Mouse (Mus musculus) megakaryocyte, embryonic 14.5 days (primary cell): ENCODE measurements at regions not wholly inside any gene's neighbourhood (a gene's known extent, or its start where the extent isn't known, plus 50 kb on each side); places are given as distances from the start of the nearest gene placed in this dataset.

Experiments used
- H3K27me3 ChIP-seq: replicated peaks from 2 replicates; pipeline ENCODE3; 2012; ENCODE audit warnings: inconsistent platforms
- H3K36me3 ChIP-seq: replicated peaks from 2 replicates; pipeline ENCODE3; 2012; ENCODE audit warnings: low read length, inconsistent platforms, mixed read lengths
- H3K4me1 ChIP-seq: 2 replicates; pipeline ENCODE4 v1.6.1; 2012; ENCODE audit warnings: inconsistent platforms
- H3K4me3 ChIP-seq: replicated peaks from 2 replicates; pipeline ENCODE3; 2012; ENCODE audit warnings: moderate library complexity, mild to moderate bottlenecking, inconsistent platforms
- H3K9me3 ChIP-seq: 2 replicates; pipeline ENCODE4 v1.6.1; 2012; ENCODE audit warnings: inconsistent platforms
- FLI1 ChIP-seq: IDR thresholded peaks from 2 replicates; pipeline ENCODE4 v1.6.1; 2012; ENCODE audit warnings: low read length, inconsistent platforms, mixed read lengths
- GATA1 ChIP-seq: IDR thresholded peaks from 3 replicates; pipeline ENCODE4 v1.6.1; 2012; ENCODE audit warnings: mixed read lengths, low read length, inconsistent platforms, borderline replicate concordance

GRCm38 (mm10) chr14:58662601-58663000 is 480.1 kb downstream of the 1700129C05Rik start:
- Histone ChIP-seq H3K27me3 (no peaks in the 10 kb centered on the region), H3K36me3 (no peaks in the 10 kb centered on the region), H3K4me3 (no peak overlapping the region), H3K4me1 (no peaks in the 10 kb centered on the region), H3K9me3 (peaks cover 5% of the 10 kb centered on the region; the same call in 1 of the 2 replicates)
- TF ChIP-seq FLI1: no peak
- no peak for TF ChIP-seq GATA1

- peaks cover 4% of the 10 kb centered on the region; the same call in 1 of the 2 replicates for H3K9me3 ChIP-seq
- H3K27me3 ChIP-seq: no peaks in the 10 kb centered on the region
- no peaks in the 10 kb centered on the region for H3K4me1 ChIP-seq
- H3K4me3 ChIP-seq: no peak overlapping the region
- TF ChIP-seq GATA1: no peak
- no peak for TF ChIP-seq FLI1
- H3K36me3 ChIP-seq: no peaks in the 10 kb centered on the region
These were observed 481.3 kb downstream of the 1700129C05Rik start for GRCm38 (mm10) chr14:58661416-58661815.

- no peaks in the 10 kb centered on the region for H3K36me3 ChIP-seq
- no peaks in the 10 kb centered on the region for H3K4me1 ChIP-seq
- TF ChIP-seq GATA1: no peak
- TF ChIP-seq FLI1: no peak
- H3K4me3 ChIP-seq: no peak overlapping the region
- H3K9me3 ChIP-seq: no peaks in the 10 kb centered on the region
- H3K27me3 ChIP-seq: no peaks in the 10 kb centered on the region
These were observed 485.4 kb downstream of the 1700129C05Rik start for GRCm38 (mm10) chr14:58657263-58657662.

- H3K36me3 ChIP-seq: no peaks in the 10 kb centered on the region
- TF ChIP-seq FLI1 (no peak), GATA1 (no peak)
- H3K4me1 ChIP-seq: no peaks in the 10 kb centered on the region
- no peaks in the 10 kb centered on the region for H3K9me3 ChIP-seq
- H3K4me3 ChIP-seq: no peak overlapping the region
- H3K27me3 ChIP-seq: no peaks in the 10 kb centered on the region
These were observed 485.8 kb downstream of the 1700129C05Rik start for GRCm38 (mm10) chr14:58656935-58657238.

- TF ChIP-seq GATA1: no peak
- no peak for TF ChIP-seq FLI1
- no peak overlapping the region for H3K4me3 ChIP-seq
- no peaks in the 10 kb centered on the region for H3K4me1 ChIP-seq
- H3K9me3 ChIP-seq: no peaks in the 10 kb centered on the region
- H3K36me3 ChIP-seq: no peaks in the 10 kb centered on the region
- H3K27me3 ChIP-seq: no peaks in the 10 kb centered on the region
These were observed 486.3 kb downstream of the 1700129C05Rik start for GRCm38 (mm10) chr14:58656212-58656934.

GRCm38 (mm10) chr14:58653026-58653425 is 489.7 kb downstream of the 1700129C05Rik start:
- TF ChIP-seq FLI1: no peak
- Histone ChIP-seq H3K27me3 (no peaks in the 10 kb centered on the region), H3K4me1 (no peaks in the 10 kb centered on the region), H3K36me3 (no peaks in the 10 kb centered on the region), H3K9me3 (peaks cover 20% of the 10 kb centered on the region), H3K4me3 (no peak overlapping the region)

- no peak for TF ChIP-seq GATA1
- H3K9me3 ChIP-seq: peaks cover 20% of the 10 kb centered on the region
- H3K27me3 ChIP-seq: no peaks in the 10 kb centered on the region
- no peaks in the 10 kb centered on the region for H3K4me1 ChIP-seq
- H3K4me3 ChIP-seq: no peak overlapping the region
- no peaks in the 10 kb centered on the region for H3K36me3 ChIP-seq
These were observed 490.7 kb downstream of the 1700129C05Rik start for GRCm38 (mm10) chr14:58652004-58652403.

GRCm38 (mm10) chr14:58651210-58651609 is 491.5 kb downstream of the 1700129C05Rik start:
- no peaks in the 10 kb centered on the region for H3K36me3 ChIP-seq
- no peak overlapping the region for H3K4me3 ChIP-seq
- no peaks in the 10 kb centered on the region for H3K4me1 ChIP-seq
- TF ChIP-seq FLI1 (no peak), GATA1 (no peak)
- peaks cover 20% of the 10 kb centered on the region for H3K9me3 ChIP-seq
- H3K27me3 ChIP-seq: no peaks in the 10 kb centered on the region

- Histone ChIP-seq H3K4me1 (no peaks in the 10 kb centered on the region), H3K27me3 (no peaks in the 10 kb centered on the region), H3K4me3 (no peak overlapping the region), H3K36me3 (no peaks in the 10 kb centered on the region), H3K9me3 (peaks cover 23% of the 10 kb centered on the region; the same call in 1 of the 2 replicates)
- no peak for TF ChIP-seq GATA1
- no peak for TF ChIP-seq FLI1
These were observed 504.4 kb downstream of the 1700129C05Rik start for GRCm38 (mm10) chr14:58638337-58638696.

GRCm38 (mm10) chr14:58637405-58638336 is 505.0 kb downstream of the 1700129C05Rik start:
- H3K9me3 ChIP-seq: peaks cover 23% of the 10 kb centered on the region; the same call in 1 of the 2 replicates
- TF ChIP-seq FLI1 (no peak), GATA1 (no peak)
- no peak overlapping the region for H3K4me3 ChIP-seq
- H3K36me3 ChIP-seq: no peaks in the 10 kb centered on the region
- no peaks in the 10 kb centered on the region for H3K4me1 ChIP-seq
- no peaks in the 10 kb centered on the region for H3K27me3 ChIP-seq
